Mouse (Mus musculus) gastrocnemius, postnatal 36 days (tissue): ENCODE results near the gene Nox1. TPM values are rescaled to one million over a fixed set of nuclear protein-coding genes. Genes with fewer than 3 reads are reported as not detected.

Source experiments
- DNase-seq, 2 experiments: peaks; one replicate each; pipeline ENCODE4 v3.0.0; 2022
- intact Hi-C: fragments of 180-260 bp; cut with DNase I; formaldehyde crosslinking; loops from one replicate; pipeline ENCODE4 v1.15.1; 2025
- microRNA-seq, 2 experiments: library from miRNA; unstranded; fragments of <30 nt; microRNA quantifications; one replicate each; pipeline ENCODE4 v1.2.0; 2021
- total RNA-seq, 2 experiments: library from RNA; stranded (reverse); gene quantifications; 2 replicates each; pipeline ENCODE4 v1.2.3; 2021

The Nox1 gene
- total RNA-seq, 2 experiments from 2014 or later = 0.84 TPM; not detected in 1

DNA sequence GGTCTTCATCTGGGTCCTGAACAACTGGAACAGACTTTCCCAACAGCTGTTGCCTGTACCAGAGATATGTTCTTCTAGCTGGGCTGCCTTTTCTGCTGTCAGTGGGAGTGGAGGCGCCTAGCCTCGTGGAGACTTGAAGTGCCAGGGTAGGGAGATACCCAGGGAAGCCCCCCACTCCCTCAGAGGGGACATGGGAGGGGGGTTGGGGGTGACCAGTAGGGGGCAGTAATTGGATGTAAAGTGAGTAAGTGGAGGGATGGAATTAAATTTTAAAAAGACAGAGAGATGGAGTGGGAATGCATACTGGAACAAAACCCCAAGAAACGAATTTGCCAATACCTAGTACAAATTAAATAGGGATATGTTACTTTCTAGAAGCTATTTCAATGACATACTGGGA lies 87.9 kb downstream of the Nox1 start:
- intact Hi-C loops = loop anchor here (5.0 kb wide), 1 partner anchor 183 kb away; no protein-coding TSS in a partner anchor
- no peak for DNase-seq

DNA sequence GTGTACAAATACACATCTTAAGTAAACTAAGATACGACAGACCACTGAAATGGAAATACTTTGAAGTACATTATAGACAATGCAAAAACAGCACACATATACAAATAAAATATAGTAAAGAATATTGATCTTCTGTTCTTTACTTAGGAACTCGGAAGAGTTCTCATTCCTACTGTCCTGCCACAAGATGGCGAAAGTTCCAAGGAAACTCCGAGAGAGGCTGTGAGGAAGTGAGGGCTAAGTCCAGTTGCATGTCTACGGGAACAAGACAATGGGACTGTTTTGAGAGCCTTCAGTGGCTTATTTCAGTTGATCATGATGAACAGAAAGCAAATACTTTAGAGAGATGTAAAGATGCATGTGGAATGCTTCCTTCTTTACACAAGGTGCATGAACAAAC lies 89.5 kb downstream of the Nox1 start:
- DNase-seq = no peak
- intact Hi-C loops = loop anchor here (5.0 kb wide), 1 partner anchor 185 kb away; no protein-coding TSS in a partner anchor

DNA sequence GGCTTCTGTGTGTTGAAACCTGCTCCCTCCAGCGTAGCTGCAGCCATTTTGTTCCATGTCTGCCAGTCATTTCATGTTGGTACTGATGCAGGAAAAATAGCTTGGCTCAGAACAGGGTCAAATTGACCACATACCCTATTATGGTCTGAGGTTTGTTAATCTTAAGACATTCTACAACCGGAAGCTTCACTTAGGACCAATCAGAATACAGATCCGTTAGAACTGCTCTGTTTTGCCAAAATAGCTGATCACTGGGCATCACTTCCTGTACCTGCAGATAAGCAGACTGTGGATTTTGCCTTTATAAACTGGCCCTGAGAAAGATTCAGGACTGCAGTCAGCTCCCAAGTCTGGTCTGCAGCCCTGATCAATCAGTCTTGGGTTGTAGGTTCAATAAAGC lies 93.2 kb downstream of the Nox1 start:
- DNase-seq = no peak
- intact Hi-C loops = no loop called here

DNA sequence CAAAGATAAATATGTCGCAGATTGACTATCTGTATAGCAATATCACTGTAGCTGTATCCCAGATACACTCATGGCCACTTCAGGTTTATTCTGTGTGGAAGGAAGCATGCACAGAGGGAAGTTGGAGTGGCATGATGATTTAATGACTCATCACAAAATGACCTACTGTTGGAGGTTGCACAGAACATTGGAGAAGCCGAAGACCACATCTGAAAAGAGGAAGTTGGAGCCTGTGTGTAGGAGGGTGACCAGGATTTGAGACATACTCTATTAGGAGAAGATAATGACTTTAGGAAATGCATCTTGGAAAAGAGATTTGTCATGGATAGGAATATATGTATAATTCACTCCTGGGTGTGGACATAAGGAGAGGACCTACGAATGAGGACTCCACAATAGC lies 105.3 kb downstream of the Nox1 start:
- no peak for DNase-seq
- intact Hi-C loops = no loop called here

DNA sequence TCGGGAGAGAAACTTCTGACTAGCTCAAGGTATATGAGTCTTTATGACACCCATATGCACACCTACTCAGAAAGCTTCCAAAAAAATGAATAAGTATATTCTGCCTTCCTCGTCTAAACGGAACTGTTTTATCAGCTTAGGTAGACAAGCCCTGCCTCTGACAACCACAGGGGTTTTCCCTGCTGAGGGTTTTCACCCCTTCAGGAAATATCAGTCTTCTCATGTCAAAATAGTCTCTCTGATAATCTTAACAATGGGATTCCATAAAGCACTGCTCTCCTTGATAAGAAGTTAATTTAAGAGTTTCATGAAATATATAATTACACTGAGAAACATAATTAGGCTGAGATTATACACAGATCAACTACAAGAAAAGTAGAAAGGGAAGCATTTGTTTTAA lies 110.0 kb downstream of the Nox1 start:
- DNase-seq = no peak
- intact Hi-C loops = no loop called here

DNA sequence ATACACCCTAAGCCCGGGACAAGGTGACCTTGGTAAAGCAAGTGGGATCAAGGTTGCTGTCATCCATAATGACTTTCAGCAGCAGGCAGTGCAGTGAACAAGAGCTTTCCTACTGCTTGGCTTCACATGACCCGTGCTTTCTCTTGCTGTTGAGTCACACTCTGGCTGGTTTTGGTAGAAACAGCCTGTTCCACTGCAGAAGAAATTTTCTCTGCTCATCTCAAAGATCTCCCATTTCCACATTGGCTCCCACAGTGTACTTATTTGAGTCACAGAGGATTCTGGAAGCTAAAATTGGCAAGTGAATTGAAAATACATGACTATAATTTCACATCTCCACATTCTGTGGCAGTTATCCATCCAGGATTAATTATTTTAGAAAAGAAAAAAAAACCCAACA lies 119.1 kb downstream of the Nox1 start:
- DNase-seq = no peak
- intact Hi-C loops = no loop called here

DNA sequence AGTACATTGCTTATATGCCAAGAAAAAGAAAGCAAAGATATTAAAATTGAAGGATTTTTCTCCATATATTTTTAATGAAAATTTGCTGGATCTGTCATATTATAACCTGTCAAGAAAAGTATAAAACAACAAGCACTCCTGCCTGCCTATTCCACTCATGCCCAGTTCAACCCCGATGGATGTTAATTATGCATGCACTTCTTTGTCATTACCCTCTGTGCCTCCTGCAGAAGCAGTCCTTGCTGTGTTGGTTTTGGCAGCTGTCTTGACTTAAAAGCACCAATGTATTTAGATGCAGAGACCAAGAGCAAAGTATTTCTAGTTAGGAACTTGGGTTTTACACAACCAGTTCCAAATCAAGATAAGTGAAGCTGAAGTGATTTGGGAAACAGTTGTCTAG lies 136.3 kb downstream of the Nox1 start:
- DNase-seq = no peak
- intact Hi-C loops = no loop called here

DNA sequence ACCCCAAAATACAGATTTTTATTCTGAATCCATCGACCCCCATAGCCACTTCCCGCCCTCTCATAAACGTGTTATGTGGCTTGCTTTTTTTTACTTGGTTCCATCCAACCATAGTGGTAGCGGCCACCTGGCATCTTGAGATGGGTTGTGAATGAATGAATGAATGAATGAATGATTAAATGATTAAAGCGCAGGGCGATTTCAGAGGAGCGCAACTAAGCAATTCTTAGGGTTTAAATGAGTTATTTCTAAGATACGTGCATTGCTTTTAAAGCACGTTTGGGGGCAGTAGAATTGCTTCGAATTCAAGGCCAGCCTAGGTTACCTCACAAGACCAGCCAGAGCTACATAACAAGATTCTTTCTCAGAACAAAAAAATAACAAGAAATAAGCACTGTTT lies 162.0 kb downstream of the Nox1 start:
- no peak for DNase-seq
- intact Hi-C loops = no loop called here

DNA sequence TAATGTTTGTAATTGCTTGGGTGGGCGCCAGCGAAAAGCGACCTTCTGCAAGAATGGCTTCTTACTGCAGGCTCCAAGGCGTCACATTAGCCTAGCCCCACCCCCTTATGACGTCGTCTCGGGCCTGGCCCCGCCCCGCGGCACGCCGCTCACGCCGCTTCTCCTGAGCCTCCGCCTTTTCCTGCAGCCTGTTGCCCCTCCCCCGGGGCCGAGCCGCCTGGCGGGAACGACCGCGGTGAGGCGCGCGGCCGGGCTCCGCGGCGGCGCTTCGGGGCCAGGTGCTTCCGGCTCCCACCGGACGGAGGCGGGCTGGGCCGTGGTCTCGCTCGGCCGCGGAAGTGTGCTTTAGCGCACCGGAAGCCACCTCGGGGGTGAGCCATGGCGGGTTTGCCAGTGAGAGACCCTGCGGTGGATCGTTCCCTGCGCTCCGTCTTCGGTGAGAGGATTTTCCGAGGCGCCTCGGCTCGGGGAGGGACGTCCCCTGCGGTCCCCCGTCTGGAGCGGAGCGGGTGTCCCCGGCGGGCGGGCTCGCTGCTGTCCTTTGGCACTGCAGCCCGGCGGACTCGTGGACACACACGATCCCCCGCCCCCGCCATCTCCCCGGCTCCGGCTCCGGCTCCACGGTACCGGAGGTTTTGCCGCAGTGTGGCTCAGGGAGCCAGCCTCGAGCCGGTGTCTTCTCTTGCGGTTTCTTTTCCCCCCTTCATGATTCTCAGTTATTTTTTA lies 162.6 kb downstream of the Nox1 start, which contains the start of gene Cstf2:
Gene Cstf2, plus strand, starts transcription at position 201 of the 726 bp plus-strand sequence.
- intact Hi-C loops = no loop called here

DNA sequence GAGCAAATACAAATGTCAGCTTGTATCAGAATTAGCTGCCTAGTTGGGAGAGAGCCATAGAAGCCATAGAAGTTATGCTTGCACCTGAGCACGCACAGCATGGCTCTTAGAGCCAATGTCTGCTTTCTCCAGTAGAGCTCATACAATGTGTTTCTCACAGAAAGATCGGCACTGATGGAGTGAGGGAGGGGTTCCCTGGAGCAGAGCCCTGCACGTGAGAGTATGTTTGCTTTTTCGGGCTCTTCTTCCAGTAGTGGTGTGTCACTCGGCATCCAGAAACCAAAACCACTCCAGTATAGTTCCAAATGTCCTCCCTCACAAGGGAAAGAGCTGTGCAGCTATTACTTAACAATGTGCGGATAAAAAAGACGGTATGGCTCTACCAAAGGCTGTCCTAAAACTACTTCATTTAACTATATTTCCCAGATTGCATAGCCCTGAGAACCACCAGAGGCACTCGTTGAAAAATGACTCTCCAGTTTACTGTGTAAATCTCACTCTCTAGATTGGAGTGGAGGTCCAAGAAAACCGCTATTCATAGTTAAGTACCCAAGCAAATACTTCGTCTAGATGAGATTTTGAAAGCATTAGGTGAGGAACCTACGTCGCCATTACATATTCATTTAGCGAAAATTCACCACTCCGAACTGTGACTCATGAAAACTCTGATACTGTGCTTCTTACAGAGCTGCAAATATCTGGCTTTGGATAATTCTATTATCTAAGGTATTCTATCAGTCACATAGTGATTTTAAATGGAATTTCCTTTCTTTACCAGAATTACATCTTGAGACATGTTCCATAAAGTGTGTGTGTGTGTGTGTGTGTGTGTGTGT lies 163.5 kb downstream of the Nox1 start:
- no peak for DNase-seq
- intact Hi-C loops = no loop called here

More for the DNA sequence above, 162.6 kb downstream of the Nox1 start, which contains the start of gene Cstf2:
- DNase-seq = peak; percentile 90

DNA sequence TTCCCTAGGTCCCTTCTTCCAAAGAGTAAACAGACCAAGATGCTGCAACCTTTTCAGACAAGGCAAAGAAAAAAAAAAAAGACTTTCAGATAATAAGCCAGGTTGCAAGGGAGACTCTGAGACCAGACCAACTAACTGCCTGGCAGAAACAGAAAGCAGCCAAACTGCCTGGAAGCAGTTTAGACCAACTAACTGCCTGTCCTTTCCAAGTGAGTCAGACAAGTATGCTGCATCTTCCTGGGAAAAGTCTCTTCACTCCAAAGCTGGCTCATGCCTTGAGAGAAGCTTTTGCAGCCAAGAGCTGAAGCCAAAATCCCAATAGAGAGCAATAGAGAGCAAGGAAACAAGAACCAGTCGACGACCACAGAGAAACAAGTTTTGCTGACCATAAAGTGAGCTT lies 164.9 kb downstream of the Nox1 start:
- intact Hi-C loops = no loop called here

DNA sequence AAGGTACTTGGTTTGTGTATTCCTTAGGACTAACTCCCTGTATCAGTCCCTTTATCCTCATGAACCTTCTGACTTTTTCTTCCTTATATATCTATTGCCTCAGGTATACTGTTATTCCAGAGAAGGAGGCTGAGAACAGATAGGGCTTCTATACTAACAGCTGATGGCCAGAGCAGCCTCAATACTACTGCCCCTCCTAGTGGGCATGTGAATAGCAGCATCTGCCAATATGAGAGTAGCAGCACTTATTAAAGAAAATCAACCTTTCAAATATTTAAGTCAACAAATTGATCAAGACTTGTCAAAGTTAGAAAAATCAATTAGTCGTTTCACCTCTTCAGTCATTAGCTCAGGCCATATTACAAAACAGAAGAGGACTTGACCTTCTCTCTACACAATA lies 172.8 kb downstream of the Nox1 start:
- DNase-seq = no peak
- intact Hi-C loops = no loop called here

More for the DNA sequence above, 164.9 kb downstream of the Nox1 start:
- DNase-seq = no peak

Small RNA genes within 50 kb of the gene (microRNA-seq; reads per million reads assigned to microRNA genes)
- 0 to 0.74 reads per million in 2 experiments for gene Mir3112

Other genes starting within 250 kb of the Nox1 start
- gene Sytl4, start 240.1 kb downstream of the Nox1 start, total RNA-seq = under 1 TPM; 0.49 to 0.66 TPM
- 10 to 100 TPM in 1 of 2 experiments, 1 to 10 TPM in 1; 6.6 to 10.7 TPM for gene Cstf2, start 162.8 kb downstream of the Nox1 start, total RNA-seq
- gene Xkrx, start 59.9 kb downstream of the Nox1 start, total RNA-seq = under 1 TPM; 0.47 to 0.74 TPM
- gene Arl13a, start 34.5 kb downstream of the Nox1 start, total RNA-seq = not detected
- 10 to 100 TPM; 11.1 to 12.7 TPM for gene Trmt2b, start 55.0 kb upstream of the Nox1 start, total RNA-seq
- gene Tmem35a, start 73.3 kb upstream of the Nox1 start, total RNA-seq = under 1 TPM; 0.13 to 0.17 TPM
- under 1 TPM; 0.10 to 0.71 TPM for gene Cenpi, start 86.1 kb upstream of the Nox1 start, total RNA-seq
- 1 to 10 TPM; 3.5 to 5.9 TPM for gene Drp2, start 182.6 kb upstream of the Nox1 start, total RNA-seq